In the genomic region with DNA sequence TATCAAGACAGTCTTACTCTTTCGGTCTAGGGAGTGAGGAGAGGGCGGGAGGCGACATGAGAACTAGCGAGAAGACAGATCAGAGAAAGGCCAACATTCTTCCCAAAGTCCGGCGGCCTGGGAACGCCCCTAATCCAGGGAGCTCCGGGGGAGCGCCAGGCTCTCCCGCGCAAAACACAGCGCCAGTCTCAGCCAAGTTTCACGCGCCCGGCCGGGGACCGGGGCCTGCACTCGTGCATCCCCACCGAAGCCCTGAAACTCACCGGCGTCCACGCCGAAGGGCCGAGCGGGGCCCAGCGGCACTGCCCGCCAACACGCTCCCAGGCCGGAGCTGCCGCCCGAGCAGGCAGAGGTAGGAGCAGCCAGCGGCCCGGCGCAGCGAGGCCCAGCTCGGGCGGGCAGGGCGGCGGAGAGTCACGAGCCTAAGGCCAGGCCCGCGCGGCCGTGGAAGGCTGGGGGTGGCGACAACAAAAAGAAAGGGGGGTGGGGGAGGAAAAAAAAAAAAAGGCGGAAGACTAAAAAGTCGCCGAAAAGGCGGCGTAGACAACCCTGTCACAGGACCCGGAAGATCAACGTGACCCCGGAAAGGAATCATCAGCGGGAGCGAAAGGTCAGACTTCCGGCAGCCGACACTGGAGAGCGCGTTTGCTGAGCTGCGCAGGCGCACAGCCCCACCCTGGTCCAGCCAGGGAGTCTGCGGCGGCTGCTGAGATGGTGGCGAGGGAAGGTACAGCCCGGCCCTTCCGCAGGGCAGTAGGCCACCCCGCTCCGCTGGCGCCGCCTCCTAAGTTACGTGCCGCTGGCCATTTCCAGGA, we compare ENCODE assay signal across 8 mouse cellular contexts. TPM values are rescaled to one million over a fixed set of nuclear protein-coding genes. Genes with fewer than 3 reads are reported as not detected.
DNase-seq lines count a peak whose midpoint lies in the region; ATAC-seq lines count a peak whose summit lies in the region.

Tent2 (minus strand) TSS at position 555 of the 815 bp plus-strand sequence.

- no peaks in the 10 kb centered on the region for H3K27me3 ChIP-seq in hindbrain, embryonic 16.5 days (replicated peaks; ENCODE audit: control insufficient read depth, insufficient read depth, low read length)

- H3K36me3 ChIP-seq in hindbrain, embryonic 16.5 days (ENCODE audit: control insufficient read depth, insufficient read depth, low read length), result no peaks in the 10 kb centered on the region
- H3K36me3 ChIP-seq in macrophage (ENCODE audit: inconsistent target), result no peaks in the 10 kb centered on the region

- DNase-seq in WW6 (ENCODE audit: low read depth, low spot score), result peak; percentile 77
- DNase-seq in cerebellum, postnatal 4 days (ENCODE audit: low spot score in 2 of 2), result peak; percentile 80 to 89
- DNase-seq in gastrocnemius, adult 18-20 months (ENCODE audit: low spot score), result peak; percentile 96
- peak; percentile 94 to 96 for DNase-seq in left cerebral cortex, adult 18-20 months (ENCODE audit: low spot score in 2 of 2)
- peak; percentile 97 for DNase-seq in right cerebral cortex, adult 18-20 months
- peak; percentile 75 for DNase-seq in urinary bladder, postnatal 10 days (ENCODE audit: low spot score)

- ATAC-seq in hindbrain, embryonic 16.5 days, result peak; percentile 99

- under 1% methylated on average over 67 of the region's 72 CpGs for WGBS in hindbrain, embryonic 16.5 days
- under 1% methylated on average over 43 of the region's 72 CpGs for WGBS in macrophage (ENCODE audit: missing documents)

- peak within 1 kb of the TSS; percentile 95 for H3K9ac ChIP-seq in hindbrain, embryonic 16.5 days (ENCODE audit: low read depth, low read length)

- H3K4me3 ChIP-seq in hindbrain, embryonic 16.5 days (ENCODE audit: low read length), result peak within 1 kb of the TSS; percentile 99
- peak within 1 kb of the TSS; percentile 91 for H3K4me3 ChIP-seq in macrophage (ENCODE audit: inconsistent target)

- peak within 1 kb of the TSS; percentile 81 for H3K4me2 ChIP-seq in hindbrain, embryonic 16.5 days (ENCODE audit: low read length)

- H3K9me3 ChIP-seq in hindbrain, embryonic 16.5 days (ENCODE audit: control insufficient read depth, low read length), result no peaks in the 10 kb centered on the region

- H3K79me2 ChIP-seq in macrophage (ENCODE audit: inconsistent target), result peaks cover 48% of the 10 kb centered on the region

- peaks cover 15% of the 10 kb centered on the region for H3K4me1 ChIP-seq in hindbrain, embryonic 16.5 days (ENCODE audit: control insufficient read depth, insufficient read depth, low read depth, low read length)

- H3K27ac ChIP-seq in hindbrain, embryonic 16.5 days (ENCODE audit: low read depth, low read length), result peak within 1 kb of the TSS; percentile 93
- peak within 1 kb of the TSS; percentile 91 for H3K27ac ChIP-seq in macrophage

RNA-seq across cellular contexts. Expression of gene Tent2, which starts in this region (rescaled TPM):
- 10 to 100 TPM; 11.3 to 12.6 TPM for total RNA-seq in gastrocnemius, adult 18-20 months (2021)
- 30.6 and 35.5 TPM in 2 replicates for polyA plus RNA-seq in hindbrain, embryonic 16.5 days (2015; fragmentation: Nextera tagmentation; extraction: Ambion mirVana)
- 10 to 100 TPM; 27.2 to 28.5 TPM for total RNA-seq in left cerebral cortex, adult 18-20 months (2021)
- 100 to 1,000 TPM in 25 of 26 experiments, 10 to 100 TPM in 1; 85.0 to 357 (median 203) TPM for total RNA-seq in macrophage (2018; cell fraction: chromatin; rRNA removed)
- total RNA-seq in macrophage (2018; cell fraction: cytosol; rRNA removed), result 100 to 1,000 TPM in 5 of 26 experiments, 10 to 100 TPM in 21; 59.4 to 116 (median 82.7) TPM
- total RNA-seq in macrophage (2018; cell fraction: nucleus; rRNA removed), result 100 to 1,000 TPM in 25 of 26 experiments, 10 to 100 TPM in 1; 93.2 to 249 (median 155) TPM
- 43.4 to 80.5 TPM (median 73.2 TPM) in 3 replicates for polyA plus RNA-seq in macrophage (2018)

Comparison
In these comparisons a context has a peak if more than half of its experiments do, and no peak if none do; other contexts are left out.
1. Peak in every context shown above with its lines: DNase-seq, ATAC-seq, H3K4me3 ChIP-seq and H3K27ac ChIP-seq.